Mouse (Mus musculus): ENCODE measurements at regions not wholly inside any gene's neighbourhood (a gene's known extent, or its start where the extent isn't known, plus 50 kb on each side); places are given as distances from the start of the nearest gene placed in this dataset.
"Not testable (repeated sequence)": the region's sequence is repeated elsewhere in the genome, so short reads cannot be mapped to it uniquely, and the experiment has no call there.

DNA sequence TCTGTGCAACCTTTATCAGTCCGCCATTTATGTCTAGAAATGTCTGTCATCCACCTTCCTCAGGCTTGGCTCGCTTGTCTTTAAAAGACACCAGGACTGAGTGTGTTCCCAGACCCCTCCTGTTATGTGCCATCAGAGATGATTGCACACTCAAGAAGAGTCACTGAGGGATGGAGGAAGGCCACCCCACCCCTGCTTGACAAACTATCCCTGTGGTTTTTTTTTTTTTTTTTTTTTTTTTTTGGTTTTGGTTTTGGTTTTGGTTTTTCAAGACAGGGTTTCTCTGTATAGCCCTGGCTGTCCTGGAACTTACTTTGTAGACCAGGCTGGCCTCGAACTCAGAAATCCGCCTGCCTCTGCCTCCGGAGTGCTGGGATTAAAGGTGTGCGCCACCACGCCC lies 97.0 kb upstream of the Ubl3 start:
- H3K27me3 ChIP-seq (ENCODE audit: control insufficient read depth, insufficient read depth, low read length); H3K36me3 ChIP-seq (ENCODE audit: control insufficient read depth, insufficient read depth, low read length); ATAC-seq (ENCODE audit: low read depth); H3K4me2 ChIP-seq (ENCODE audit: low read depth, low read length); H3K9ac ChIP-seq (replicated peaks; ENCODE audit: low read depth, low read length); H3K4me3 ChIP-seq (ENCODE audit: low read depth, low read length); H3K9me3 ChIP-seq (ENCODE audit: control insufficient read depth, low read length); H3K4me1 ChIP-seq (ENCODE audit: control insufficient read depth, insufficient read depth, low read length); H3K27ac ChIP-seq (ENCODE audit: low read depth, low read length): not testable (repeated sequence)
- WGBS, result 98% methylated on average over 7 of the region's 7 CpGs

DNA sequence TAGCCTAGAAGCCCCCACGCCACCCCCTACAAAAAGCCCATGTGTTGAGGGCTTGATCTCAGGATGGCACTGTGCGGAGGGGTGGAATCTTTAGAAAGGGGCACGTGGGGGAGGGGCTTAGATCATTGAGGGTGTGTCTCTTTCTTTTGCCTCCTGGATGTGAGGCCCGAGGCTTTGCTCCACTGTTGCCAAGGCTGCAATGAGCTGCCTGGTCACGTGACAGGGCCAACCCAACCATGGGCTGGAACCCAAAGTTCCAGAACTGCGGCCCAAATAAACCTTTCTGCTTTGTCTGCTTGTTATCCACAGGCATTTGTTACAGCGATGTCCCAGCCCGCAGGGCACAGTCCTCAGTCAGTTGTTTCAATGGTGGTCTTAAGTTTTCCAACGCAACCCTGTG lies 96.5 kb upstream of the Ubl3 start:
- H3K4me3 ChIP-seq (ENCODE audit: low read depth, low read length), result no peak overlapping the region
- no peaks in the 10 kb centered on the region for H3K27me3 ChIP-seq (ENCODE audit: control insufficient read depth, insufficient read depth, low read length)
- H3K4me1 ChIP-seq (ENCODE audit: control insufficient read depth, insufficient read depth, low read length), result no peaks in the 10 kb centered on the region
- no peaks in the 10 kb centered on the region for H3K9me3 ChIP-seq (ENCODE audit: control insufficient read depth, low read length)
- WGBS, result 81% methylated on average over 9 of the region's 9 CpGs
- H3K36me3 ChIP-seq (ENCODE audit: control insufficient read depth, insufficient read depth, low read length), result no peaks in the 10 kb centered on the region
- H3K9ac ChIP-seq (replicated peaks; ENCODE audit: low read depth, low read length), result no peak overlapping the region
- no peak overlapping the region for H3K4me2 ChIP-seq (ENCODE audit: low read depth, low read length)
- ATAC-seq (ENCODE audit: low read depth), result no peak
- H3K27ac ChIP-seq (ENCODE audit: low read depth, low read length), result no peak overlapping the region

GRCm38 (mm10) chr5:148647644-148648043 lies 95.1 kb upstream of the Ubl3 start:
- Histone ChIP-seq H3K9me3 (ENCODE audit: control insufficient read depth, low read length) (no peaks in the 10 kb centered on the region), H3K9ac (replicated peaks; ENCODE audit: low read depth, low read length) (no peak overlapping the region), H3K4me1 (ENCODE audit: control insufficient read depth, insufficient read depth, low read length) (no peaks in the 10 kb centered on the region), H3K4me3 (ENCODE audit: low read depth, low read length) (no peak overlapping the region), H3K36me3 (ENCODE audit: control insufficient read depth, insufficient read depth, low read length) (no peaks in the 10 kb centered on the region), H3K4me2 (ENCODE audit: low read depth, low read length) (no peak overlapping the region), H3K27ac (ENCODE audit: low read depth, low read length) (no peak overlapping the region), H3K27me3 (ENCODE audit: control insufficient read depth, insufficient read depth, low read length) (no peaks in the 10 kb centered on the region)
- ATAC-seq (ENCODE audit: low read depth), result no peak
- 60% methylated on average over 2 of the region's 2 CpGs for WGBS

DNA sequence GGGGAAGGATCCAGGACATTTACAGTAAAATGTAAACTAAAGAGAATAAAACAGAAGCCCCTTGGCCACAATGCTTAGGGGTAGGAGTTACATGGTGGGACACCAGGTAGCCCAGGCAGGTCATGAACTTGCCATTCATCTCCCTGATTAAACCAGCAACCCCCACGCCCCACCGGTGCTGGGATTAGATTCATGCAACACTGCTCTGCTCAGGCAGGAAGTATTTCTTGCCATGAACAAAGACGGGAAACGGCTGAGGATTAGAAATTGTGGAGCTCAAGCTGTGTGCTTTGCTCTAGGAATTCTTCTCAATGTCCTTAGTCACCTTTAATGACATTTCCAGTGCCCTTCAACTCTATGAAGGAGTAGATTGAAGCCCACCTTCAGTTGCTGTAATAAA lies 93.2 kb upstream of the Ubl3 start:
- Histone ChIP-seq H3K27me3 (ENCODE audit: control insufficient read depth, insufficient read depth, low read length) (no peaks in the 10 kb centered on the region), H3K4me2 (ENCODE audit: low read depth, low read length) (no peak overlapping the region), H3K9ac (replicated peaks; ENCODE audit: low read depth, low read length) (no peak overlapping the region), H3K27ac (ENCODE audit: low read depth, low read length) (no peak overlapping the region), H3K4me1 (ENCODE audit: control insufficient read depth, insufficient read depth, low read length) (no peaks in the 10 kb centered on the region), H3K36me3 (ENCODE audit: control insufficient read depth, insufficient read depth, low read length) (no peaks in the 10 kb centered on the region), H3K4me3 (ENCODE audit: low read depth, low read length) (no peak overlapping the region), H3K9me3 (ENCODE audit: control insufficient read depth, low read length) (no peaks in the 10 kb centered on the region)
- WGBS, result 77% methylated on average over 4 of the region's 4 CpGs
- ATAC-seq (ENCODE audit: low read depth), result no peak

- no peak overlapping the region for H3K4me3 ChIP-seq (ENCODE audit: low read depth, low read length)
Observed at GRCm38 (mm10) chr5:148645191-148645681, 92.6 kb upstream of the Ubl3 start.

GRCm38 (mm10) chr5:148644345-148644744 lies 91.8 kb upstream of the Ubl3 start:
- no peaks in the 10 kb centered on the region for H3K27me3 ChIP-seq (ENCODE audit: control insufficient read depth, insufficient read depth, low read length)
- H3K4me2 ChIP-seq (ENCODE audit: low read depth, low read length), result no peak overlapping the region
- 96% methylated on average over 7 of the region's 7 CpGs for WGBS
- H3K9ac ChIP-seq (replicated peaks; ENCODE audit: low read depth, low read length), result no peak overlapping the region
- no peaks in the 10 kb centered on the region for H3K4me1 ChIP-seq (ENCODE audit: control insufficient read depth, insufficient read depth, low read length)
- H3K9me3 ChIP-seq (ENCODE audit: control insufficient read depth, low read length), result no peaks in the 10 kb centered on the region
- H3K4me3 ChIP-seq (ENCODE audit: low read depth, low read length), result no peak overlapping the region
- no peaks in the 10 kb centered on the region for H3K36me3 ChIP-seq (ENCODE audit: control insufficient read depth, insufficient read depth, low read length)
- ATAC-seq (ENCODE audit: low read depth), result no peak
- H3K27ac ChIP-seq (ENCODE audit: low read depth, low read length), result no peak overlapping the region

More at GRCm38 (mm10) chr5:148645191-148645681, 92.6 kb upstream of the Ubl3 start:
- ATAC-seq (ENCODE audit: low read depth), result no peak
- H3K9ac ChIP-seq (replicated peaks; ENCODE audit: low read depth, low read length), result no peak overlapping the region
- H3K4me1 ChIP-seq (ENCODE audit: control insufficient read depth, insufficient read depth, low read length), result no peaks in the 10 kb centered on the region
- no peaks in the 10 kb centered on the region for H3K9me3 ChIP-seq (ENCODE audit: control insufficient read depth, low read length)
- no peak overlapping the region for H3K4me2 ChIP-seq (ENCODE audit: low read depth, low read length)
- no peak overlapping the region for H3K27ac ChIP-seq (ENCODE audit: low read depth, low read length)
- 68% methylated on average over 10 of the region's 10 CpGs for WGBS
- no peaks in the 10 kb centered on the region for H3K27me3 ChIP-seq (ENCODE audit: control insufficient read depth, insufficient read depth, low read length)
- H3K36me3 ChIP-seq (ENCODE audit: control insufficient read depth, insufficient read depth, low read length), result no peaks in the 10 kb centered on the region

- no peak overlapping the region for H3K4me3 ChIP-seq (ENCODE audit: low read depth, low read length)
- H3K36me3 ChIP-seq (ENCODE audit: control insufficient read depth, insufficient read depth, low read length), result no peaks in the 10 kb centered on the region
- H3K4me2 ChIP-seq (ENCODE audit: low read depth, low read length), result no peak overlapping the region
- H3K27ac ChIP-seq (ENCODE audit: low read depth, low read length), result no peak overlapping the region
- ATAC-seq (ENCODE audit: low read depth), result no peak
- no peak overlapping the region for H3K9ac ChIP-seq (replicated peaks; ENCODE audit: low read depth, low read length)
- no peaks in the 10 kb centered on the region for H3K4me1 ChIP-seq (ENCODE audit: control insufficient read depth, insufficient read depth, low read length)
- WGBS, result 50% methylated on average over 15 of the region's 15 CpGs
- H3K9me3 ChIP-seq (ENCODE audit: control insufficient read depth, low read length), result no peaks in the 10 kb centered on the region
- H3K27me3 ChIP-seq (ENCODE audit: control insufficient read depth, insufficient read depth, low read length), result no peaks in the 10 kb centered on the region
Observed at GRCm38 (mm10) chr5:148641652-148642395, 89.2 kb upstream of the Ubl3 start.

- Histone ChIP-seq H3K9ac (replicated peaks; ENCODE audit: low read depth, low read length) (no peak overlapping the region), H3K36me3 (ENCODE audit: control insufficient read depth, insufficient read depth, low read length) (no peaks in the 10 kb centered on the region), H3K27ac (ENCODE audit: low read depth, low read length) (no peak overlapping the region), H3K4me3 (ENCODE audit: low read depth, low read length) (no peak overlapping the region), H3K27me3 (ENCODE audit: control insufficient read depth, insufficient read depth, low read length) (no peaks in the 10 kb centered on the region), H3K9me3 (ENCODE audit: control insufficient read depth, low read length) (no peaks in the 10 kb centered on the region), H3K4me1 (ENCODE audit: control insufficient read depth, insufficient read depth, low read length) (no peaks in the 10 kb centered on the region), H3K4me2 (ENCODE audit: low read depth, low read length) (no peak overlapping the region)
- 37% methylated on average over 13 of the region's 14 CpGs for WGBS
- ATAC-seq (ENCODE audit: low read depth), result no peak
Observed at GRCm38 (mm10) chr5:148640523-148640922, 87.9 kb upstream of the Ubl3 start.

DNA sequence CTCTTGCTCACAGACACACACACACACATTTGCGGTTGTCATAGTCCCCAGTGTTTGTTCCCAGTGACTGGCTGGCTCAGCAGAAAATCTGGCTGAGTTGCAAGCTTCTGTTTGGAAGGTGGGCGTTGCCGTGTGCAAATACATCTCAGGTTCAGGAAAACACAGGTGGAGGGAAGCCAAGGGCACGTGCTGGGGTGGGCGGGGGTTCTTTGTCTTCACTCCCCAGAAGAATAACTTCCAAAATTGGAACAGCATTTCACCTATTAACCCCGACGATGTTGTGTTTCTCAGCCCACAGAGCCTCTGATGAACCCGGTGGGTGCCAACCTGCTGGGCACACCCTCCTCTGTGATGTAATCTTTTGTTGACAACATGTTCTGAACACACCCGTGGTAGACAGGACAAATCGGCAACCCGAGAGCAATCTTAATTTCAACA lies 82.3 kb upstream of the Ubl3 start:
- Histone ChIP-seq H3K9ac (replicated peaks; ENCODE audit: low read depth, low read length) (no peak overlapping the region), H3K4me1 (ENCODE audit: control insufficient read depth, insufficient read depth, low read length) (0 out of 2 replicates have a peak, but pooled peaks cover 4% of the 10 kb centered on the region), H3K27me3 (ENCODE audit: control insufficient read depth, insufficient read depth, low read length) (no peaks in the 10 kb centered on the region), H3K27ac (ENCODE audit: low read depth, low read length) (no peak overlapping the region), H3K4me3 (ENCODE audit: low read depth, low read length) (no peak overlapping the region), H3K36me3 (ENCODE audit: control insufficient read depth, insufficient read depth, low read length) (no peaks in the 10 kb centered on the region), H3K4me2 (ENCODE audit: low read depth, low read length) (no peak overlapping the region), H3K9me3 (ENCODE audit: control insufficient read depth, low read length) (no peaks in the 10 kb centered on the region)
- 81% methylated on average over 11 of the region's 11 CpGs for WGBS
- no peak for ATAC-seq (ENCODE audit: low read depth)

Measured in neural tube, embryonic 14.5 days (tissue).